1 mouse cellular context compared by ENCODE assay signal in the genomic region with DNA sequence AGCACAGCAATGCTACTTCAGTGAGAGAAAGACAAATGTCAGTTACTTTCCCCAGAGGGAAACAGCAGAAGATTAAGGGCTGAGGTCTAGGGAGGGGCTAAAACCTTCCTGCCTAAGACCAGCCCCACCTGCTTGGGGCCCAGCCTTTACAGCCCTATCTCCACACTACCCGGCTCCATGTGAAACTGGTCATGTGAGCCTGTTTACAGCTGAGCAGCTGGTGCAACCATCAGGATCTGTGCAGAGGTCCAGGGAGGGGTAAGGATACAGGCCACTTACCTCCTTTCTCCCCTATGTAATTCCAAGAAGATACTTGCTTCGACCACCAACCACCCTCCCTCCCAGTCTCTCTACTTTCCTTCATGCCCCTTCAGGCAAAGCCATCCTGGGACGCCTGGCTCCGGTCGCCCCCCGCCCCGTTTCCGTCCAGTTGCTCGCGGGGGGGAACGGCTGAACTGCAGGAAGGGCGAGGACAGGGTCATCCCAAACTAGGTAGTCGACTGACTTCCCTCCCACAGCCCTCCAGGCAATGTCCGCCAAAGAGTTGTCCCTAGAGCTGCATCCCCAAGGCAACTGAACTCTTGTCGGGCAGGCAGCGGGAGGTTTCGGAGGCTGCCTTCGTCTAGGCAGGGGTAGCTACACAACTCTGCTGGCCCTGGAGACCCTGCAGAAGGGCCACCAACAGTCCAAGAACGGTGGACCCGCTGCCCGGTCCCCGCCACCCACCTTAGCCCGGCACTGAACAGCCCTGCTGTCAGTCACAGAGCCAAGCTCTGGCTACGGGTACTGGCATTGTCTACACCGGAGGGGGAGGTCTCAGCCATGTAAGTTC.
TF ChIP-seq lines count a peak whose summit lies in the region.

No protein-coding gene starts in this region.

TF ChIP-seq in CH12.LX, 34 proteins besides CTCF, POLR2A, EP300 and RAD21 (continued from another document):
- no peak for TF ChIP-seq TBP (conservative IDR thresholded peaks at IDR 0.05; ENCODE audit: low read depth, low read length)
- TF ChIP-seq CHD1 (IDR thresholded peaks at IDR 0.05; ENCODE audit: low read depth, low read length) = no peak
- no peak for TF ChIP-seq GABPA (IDR thresholded peaks at IDR 0.05; ENCODE audit: insufficient replicate concordance, low read depth, low read length)
- no peak for TF ChIP-seq JUND (conservative IDR thresholded peaks at IDR 0.05; ENCODE audit: low read depth, low read length)
- TF ChIP-seq ZKSCAN1 (IDR thresholded peaks at IDR 0.05; ENCODE audit: borderline replicate concordance, low read depth, low read length) = no peak
- TF ChIP-seq USF1 (IDR thresholded peaks at IDR 0.05; ENCODE audit: low read depth, low read length) = no peak; the same call in 1 of the 2 replicates
- no peak for TF ChIP-seq SMC3 (IDR thresholded peaks at IDR 0.05; ENCODE audit: low read depth, low read length)
- TF ChIP-seq JUN (IDR thresholded peaks at IDR 0.05; ENCODE audit: insufficient read depth, low read depth, low read length) = no peak
- TF ChIP-seq POLR2AphosphoS2 (IDR thresholded peaks at IDR 0.05; ENCODE audit: low read depth, low read length) = no peak
TF ChIP-seq in CH12.LX: peak in this region for 5.
